Mouse (Mus musculus) midbrain, embryonic 15.5 days (tissue): ENCODE data around the gene Cep41. TPM values are rescaled to one million over a fixed set of nuclear protein-coding genes. Genes with fewer than 3 reads are reported as not detected.

Experiments
- ATAC-seq: fragments of 200-750 bp; cut with Nextera tagmentation; replicated peaks from 2 replicates; pipeline ENCODE4 v1.8.0; 2017; ENCODE audit warnings: moderate TSS enrichment
- H3K27ac ChIP-seq: fragments of 300-500 bp; sonication (generic); 2 replicates; pipeline ENCODE4 v1.5.1; 2015; ENCODE audit warnings: mild to moderate bottlenecking, inconsistent platforms
- H3K27me3 ChIP-seq: fragments of 300-500 bp; sonication (generic); replicated peaks from 2 replicates; pipeline ENCODE4 v1.6.1; 2015; ENCODE audit warnings: inconsistent platforms
- H3K36me3 ChIP-seq: fragments of 300-500 bp; sonication (generic); replicated peaks from 2 replicates; pipeline ENCODE4 v1.6.1; 2015; ENCODE audit warnings: inconsistent platforms
- H3K4me1 ChIP-seq: fragments of 300-500 bp; sonication (generic); 2 replicates; pipeline ENCODE4 v1.6.1; 2015; ENCODE audit warnings: inconsistent platforms
- H3K4me2 ChIP-seq: fragments of 300-500 bp; sonication (generic); 2 replicates; pipeline ENCODE4 v1.6.1; 2015; ENCODE audit warnings: inconsistent platforms, mild to moderate bottlenecking, moderate library complexity
- H3K4me3 ChIP-seq: fragments of 300-500 bp; sonication (generic); 2 replicates; pipeline ENCODE4 v1.5.1; 2015; ENCODE audit warnings: mild to moderate bottlenecking, inconsistent platforms
- H3K9ac ChIP-seq: fragments of 300-500 bp; sonication (generic); 2 replicates; pipeline ENCODE4 v1.6.1; 2015; ENCODE audit warnings: mild to moderate bottlenecking, inconsistent platforms
- H3K9me3 ChIP-seq: fragments of 300-500 bp; sonication (generic); 2 replicates; pipeline ENCODE4 v1.6.1; 2016; ENCODE audit warnings: inconsistent platforms
- WGBS: fragments of 180-500 bp; shearing (Covaris S2); methylation state at CpG from one replicate; pipeline ENCODE4 v1.1.7; 2015; ENCODE audit warnings: mixed read lengths; 5-methylcytosine and 5-hydroxymethylcytosine counted together
- polyA plus RNA-seq: library from polyadenylated mRNA; unstranded; fragments of >200 nt; fragmentation: Nextera tagmentation; extraction: Ambion mirVana; gene quantifications from 2 replicates; pipeline ENCODE4 v1.2.1, GENCODE M21; 2015

Cep41 gene
- polyA plus RNA-seq, 1 experiment from 2014 or later, result 13.6 TPM

DNA sequence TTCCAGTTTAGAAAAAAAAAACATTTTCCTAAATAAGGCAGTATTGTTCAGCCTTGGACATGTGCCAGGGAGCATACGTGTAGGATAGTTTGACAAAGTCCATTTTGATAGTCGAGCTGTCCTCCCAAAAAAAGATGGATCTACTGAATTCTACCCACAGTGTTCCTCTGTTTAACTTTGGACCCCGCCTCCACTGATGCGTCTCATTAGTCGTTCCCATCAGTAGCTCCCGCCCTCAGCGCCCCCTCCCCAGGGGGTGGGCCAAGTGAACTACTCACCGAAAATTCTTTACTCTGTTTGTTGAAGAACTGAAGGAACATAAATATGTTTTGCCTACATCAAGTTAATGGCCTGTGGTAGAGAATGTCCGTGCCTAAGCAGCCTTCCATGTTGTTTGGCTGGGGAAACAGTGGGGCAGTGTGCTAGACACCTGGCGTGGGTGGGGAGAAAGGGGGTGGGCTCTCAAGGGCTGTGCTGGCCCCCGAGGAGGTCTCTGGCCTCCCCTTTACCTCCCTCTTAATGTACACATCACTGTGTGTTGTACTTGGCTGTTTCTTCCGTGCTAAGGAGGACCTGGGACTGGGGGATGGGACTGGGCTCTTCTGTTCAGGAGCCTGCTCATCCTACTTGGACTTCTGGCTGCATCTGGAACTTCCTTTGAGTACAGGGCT, 36.9 kb upstream of the Cep41 start:
- ATAC-seq, result 0 out of 2 replicates have a peak, but pooled peaks have one; percentile 11
- 59% methylated on average over 12 of the region's 12 CpGs for WGBS
- Histone ChIP-seq H3K27ac (no peak overlapping the region), H3K4me2 (no peak overlapping the region), H3K4me1 (peaks cover 21% of the 10 kb centered on the region), H3K36me3 (no peaks in the 10 kb centered on the region), H3K27me3 (no peaks in the 10 kb centered on the region), H3K4me3 (no peak overlapping the region), H3K9me3 (no peaks in the 10 kb centered on the region), H3K9ac (no peak overlapping the region)

DNA sequence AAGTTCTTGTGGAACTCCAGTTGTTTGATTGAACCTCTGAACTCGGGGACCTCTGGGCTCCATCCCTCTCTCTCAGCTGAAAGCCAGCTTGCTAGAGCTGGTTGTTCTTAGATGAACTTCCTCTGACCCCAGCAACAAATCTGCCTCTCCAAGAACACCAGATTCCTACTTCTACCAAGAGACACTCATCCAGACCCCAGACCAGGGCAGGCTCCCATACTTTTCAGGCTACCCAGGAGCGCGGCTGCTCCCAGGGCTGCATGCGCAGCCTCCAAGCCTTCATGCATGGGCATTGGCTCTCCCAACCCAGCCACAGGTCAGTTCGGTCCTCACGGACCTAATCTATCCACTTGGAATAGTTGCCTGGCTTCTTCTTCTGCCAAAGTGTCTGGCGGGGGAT, 29.8 kb upstream of the Cep41 start, which contains the start of gene Mest:
Gene Mest, plus strand, starts transcription at position 217 of the 400 bp plus-strand sequence.
- Histone ChIP-seq H3K9ac (no peak within 1 kb of the TSS), H3K4me3 (no peak within 1 kb of the TSS), H3K4me2 (no peak within 1 kb of the TSS), H3K27ac (peak within 1 kb of the TSS; percentile 82), H3K36me3 (no peaks in the 10 kb centered on the region), H3K9me3 (no peaks in the 10 kb centered on the region), H3K4me1 (peaks cover 25% of the 10 kb centered on the region), H3K27me3 (no peaks in the 10 kb centered on the region)
- no peak for ATAC-seq
- 60% methylated on average over 7 of the region's 7 CpGs for WGBS

DNA sequence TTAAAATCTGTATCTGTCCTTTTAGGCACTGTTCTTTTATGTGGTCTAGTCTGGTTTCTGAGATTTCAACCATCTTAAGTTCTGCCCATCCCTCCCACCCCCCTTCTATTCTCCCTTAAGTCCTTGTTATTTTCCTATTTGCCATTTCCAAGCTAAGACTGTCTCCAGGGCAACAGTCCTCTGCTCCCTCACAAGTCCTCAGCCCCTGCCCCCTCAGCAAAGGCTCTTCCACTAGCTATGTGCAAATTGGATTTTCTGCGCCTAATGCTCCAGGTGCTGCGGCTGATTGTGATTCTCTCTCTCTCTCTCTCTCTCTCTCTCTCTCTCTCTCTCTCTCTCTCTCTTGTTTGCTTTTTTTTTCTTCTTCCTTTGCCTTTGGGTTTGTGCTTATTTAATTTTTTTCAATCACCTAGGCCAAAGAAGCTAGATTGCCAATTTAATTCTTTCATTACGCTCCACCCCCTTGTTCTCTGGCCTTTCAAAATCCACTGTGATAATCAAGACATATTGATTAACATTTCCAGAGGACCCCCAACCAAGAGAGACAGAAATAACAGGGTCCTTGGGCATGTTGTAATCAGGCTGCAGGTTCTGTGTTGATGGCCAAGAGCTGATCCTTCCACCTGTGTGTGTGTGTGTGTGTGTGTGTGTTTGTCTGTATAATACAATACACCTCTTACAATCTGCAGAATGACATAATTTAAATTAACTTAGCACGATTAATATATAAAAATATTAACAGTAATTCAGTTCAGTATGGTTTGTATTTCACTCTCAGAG, 29.0 kb upstream of the Cep41 start:
- Histone ChIP-seq H3K27ac (peak overlapping the region; percentile 82), H3K9me3 (no peaks in the 10 kb centered on the region), H3K27me3 (no peaks in the 10 kb centered on the region), H3K9ac (no peak overlapping the region), H3K4me1 (peaks cover 25% of the 10 kb centered on the region), H3K36me3 (no peaks in the 10 kb centered on the region), H3K4me3 (no peak overlapping the region), H3K4me2 (no peak overlapping the region)
- 32% methylated on average over 4 of the region's 4 CpGs for WGBS
- peak; percentile 94 for ATAC-seq

DNA sequence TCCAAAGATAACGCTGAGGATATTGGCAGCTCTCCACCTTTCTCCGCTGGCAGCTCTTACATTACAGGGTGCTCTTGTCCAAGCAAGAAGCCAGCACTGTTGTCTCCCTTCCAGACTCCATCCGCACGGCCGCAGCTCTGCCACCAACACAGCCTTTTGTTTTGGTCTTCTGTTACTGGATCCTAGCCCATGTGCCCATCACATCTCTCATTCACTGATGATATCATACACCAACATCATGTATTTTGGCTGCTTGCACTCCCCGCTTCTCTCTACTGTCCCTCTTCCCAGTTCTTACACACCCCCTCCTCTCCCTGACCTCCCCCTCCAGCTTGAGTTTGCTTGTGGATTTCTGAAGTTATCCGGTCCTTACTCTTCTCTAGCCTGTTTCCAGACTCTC, 23.2 kb upstream of the Cep41 start:
- peaks cover 7% of the 10 kb centered on the region for H3K4me1 ChIP-seq
- H3K4me3 ChIP-seq, result no peak overlapping the region
- WGBS, result 83% methylated on average over 7 of the region's 7 CpGs
- no peaks in the 10 kb centered on the region for H3K27me3 ChIP-seq
- no peak overlapping the region for H3K9ac ChIP-seq
- H3K27ac ChIP-seq, result no peak overlapping the region
- no peaks in the 10 kb centered on the region for H3K36me3 ChIP-seq
- H3K9me3 ChIP-seq, result no peaks in the 10 kb centered on the region
- ATAC-seq, result no peak
- no peak overlapping the region for H3K4me2 ChIP-seq

DNA sequence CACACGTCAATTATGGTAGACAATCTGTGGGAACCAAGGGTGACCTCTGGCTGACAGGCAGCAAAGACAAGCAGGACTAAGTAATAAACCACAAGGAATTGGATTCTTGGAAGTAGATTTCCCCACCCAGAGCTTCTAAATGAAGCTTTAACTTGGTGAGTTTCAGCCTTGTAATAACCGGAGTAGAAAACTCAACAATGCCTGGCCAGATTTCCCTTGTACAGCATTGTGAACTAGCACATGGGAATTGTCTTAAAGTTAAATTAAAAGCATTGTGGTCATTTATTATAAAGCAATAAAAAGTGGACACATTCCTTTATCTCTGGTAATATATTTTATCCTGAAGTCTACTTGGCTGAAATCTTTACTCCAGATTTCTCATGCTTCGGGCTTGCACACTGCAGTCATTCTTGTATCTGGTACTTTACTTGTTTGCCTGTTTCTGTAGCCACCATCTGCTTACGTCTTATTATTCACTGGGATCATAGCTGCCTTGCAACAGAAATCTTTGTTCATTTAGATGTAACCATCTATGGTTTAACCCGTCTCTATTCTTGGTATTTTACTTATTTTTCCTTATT, 21.4 kb upstream of the Cep41 start:
- no peaks in the 10 kb centered on the region for H3K36me3 ChIP-seq
- no peak overlapping the region for H3K4me3 ChIP-seq
- no peaks in the 10 kb centered on the region for H3K9me3 ChIP-seq
- H3K4me1 ChIP-seq, result peaks cover 6% of the 10 kb centered on the region
- H3K9ac ChIP-seq, result no peak overlapping the region
- H3K27me3 ChIP-seq, result no peaks in the 10 kb centered on the region
- 75% methylated on average over 5 of the region's 5 CpGs for WGBS
- no peak overlapping the region for H3K4me2 ChIP-seq
- no peak for ATAC-seq
- no peak overlapping the region for H3K27ac ChIP-seq

DNA sequence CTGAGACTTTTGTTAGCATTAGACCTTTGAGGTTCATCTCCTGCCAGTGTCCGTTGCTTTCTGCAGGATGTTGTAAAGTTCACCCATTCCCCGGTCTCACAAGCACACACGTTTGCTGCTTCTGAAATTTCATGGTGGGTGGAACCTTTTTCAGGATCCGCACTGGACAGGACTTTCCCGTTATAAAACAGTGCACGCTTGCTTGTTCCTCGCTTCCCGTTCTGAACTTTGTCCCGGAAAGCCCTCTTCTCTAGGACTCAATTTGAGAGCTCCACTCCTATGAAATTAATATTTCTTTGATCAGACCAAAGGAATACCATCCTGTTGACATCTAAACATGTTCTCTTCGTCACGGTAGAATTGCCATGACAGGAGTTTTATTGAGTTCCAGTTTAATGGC, 20.3 kb upstream of the Cep41 start:
- ATAC-seq, result no peak
- Histone ChIP-seq H3K27me3 (no peaks in the 10 kb centered on the region), H3K9me3 (no peaks in the 10 kb centered on the region), H3K9ac (no peak overlapping the region), H3K4me2 (no peak overlapping the region), H3K4me3 (no peak overlapping the region), H3K4me1 (peaks cover 13% of the 10 kb centered on the region), H3K36me3 (no peaks in the 10 kb centered on the region), H3K27ac (no peak overlapping the region)
- 68% methylated on average over 11 of the region's 11 CpGs for WGBS

DNA sequence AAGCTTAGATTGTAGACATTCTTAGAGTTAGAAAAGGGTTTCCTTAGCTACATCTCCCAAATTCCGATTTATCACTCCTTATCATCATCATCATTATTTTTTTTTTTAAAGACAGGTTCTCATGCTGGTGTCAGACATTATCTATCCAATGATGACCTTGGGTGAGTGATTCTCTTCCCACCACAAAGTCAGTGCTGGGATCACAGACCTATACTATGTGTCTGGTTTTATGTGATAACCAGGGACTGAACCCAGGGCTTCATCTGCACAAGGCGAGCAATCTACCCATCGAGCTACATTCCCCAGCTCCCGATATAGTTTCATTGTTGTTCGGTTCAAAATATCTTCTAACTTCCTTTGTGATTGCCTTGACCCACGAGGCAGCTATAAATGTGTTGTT, 19.9 kb upstream of the Cep41 start:
- Histone ChIP-seq H3K4me3 (no peak overlapping the region), H3K4me2 (no peak overlapping the region), H3K9me3 (no peaks in the 10 kb centered on the region), H3K27me3 (no peaks in the 10 kb centered on the region), H3K4me1 (peaks cover 13% of the 10 kb centered on the region), H3K27ac (no peak overlapping the region), H3K36me3 (no peaks in the 10 kb centered on the region), H3K9ac (no peak overlapping the region)
- ATAC-seq, result no peak
- 89% methylated on average over 6 of the region's 6 CpGs for WGBS

DNA sequence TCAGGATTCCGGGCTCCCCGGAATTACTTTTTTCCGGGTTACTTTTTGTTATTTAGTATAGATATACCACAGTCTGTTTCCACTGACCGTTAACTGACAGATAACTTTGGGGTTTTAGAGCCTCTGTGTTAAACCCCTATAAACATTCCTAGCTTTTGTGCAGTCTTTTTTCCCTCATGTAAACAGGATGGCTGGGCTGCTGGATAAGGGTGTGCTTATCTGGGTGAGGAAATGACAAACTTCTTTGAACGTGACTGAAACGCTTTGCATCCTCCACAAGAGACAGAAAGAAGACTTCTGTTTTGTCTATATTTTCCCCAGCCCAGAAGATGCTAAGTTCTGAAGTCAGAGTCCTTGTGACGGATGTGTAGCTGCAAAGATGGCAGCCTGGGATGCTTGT, 18.9 kb upstream of the Cep41 start:
- H3K36me3 ChIP-seq, result no peaks in the 10 kb centered on the region
- H3K27ac ChIP-seq, result no peak overlapping the region
- no peaks in the 10 kb centered on the region for H3K27me3 ChIP-seq
- ATAC-seq, result no peak
- H3K4me2 ChIP-seq, result no peak overlapping the region
- WGBS, result 69% methylated on average over 7 of the region's 7 CpGs
- H3K9ac ChIP-seq, result no peak overlapping the region
- H3K4me3 ChIP-seq, result no peak overlapping the region
- no peaks in the 10 kb centered on the region for H3K9me3 ChIP-seq
- peaks cover 13% of the 10 kb centered on the region for H3K4me1 ChIP-seq

DNA sequence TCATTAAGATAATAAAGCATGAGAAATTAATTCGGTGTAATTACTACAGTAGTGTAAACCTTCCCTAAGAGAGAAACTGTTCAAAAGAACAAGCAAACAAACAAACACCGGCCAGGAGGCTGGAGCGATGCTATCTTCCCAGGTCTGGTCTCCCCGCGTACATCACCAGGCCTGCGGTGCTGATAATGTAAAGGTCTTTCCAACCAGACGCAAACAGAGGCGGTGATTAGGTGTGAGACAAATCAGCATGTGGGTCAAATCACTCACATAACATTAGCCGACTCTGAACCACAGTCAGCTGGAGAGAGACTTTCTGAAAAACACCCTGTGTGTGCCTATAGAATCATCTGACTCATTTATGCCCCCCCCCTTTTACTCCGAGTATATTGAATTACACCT, 17.8 kb upstream of the Cep41 start:
- H3K4me3 ChIP-seq, result no peak overlapping the region
- H3K4me2 ChIP-seq, result no peak overlapping the region
- no peaks in the 10 kb centered on the region for H3K9me3 ChIP-seq
- no peak overlapping the region for H3K27ac ChIP-seq
- peaks cover 13% of the 10 kb centered on the region for H3K4me1 ChIP-seq
- no peak for ATAC-seq
- H3K27me3 ChIP-seq, result no peaks in the 10 kb centered on the region
- no peak overlapping the region for H3K9ac ChIP-seq
- 66% methylated on average over 10 of the region's 10 CpGs for WGBS
- no peaks in the 10 kb centered on the region for H3K36me3 ChIP-seq

DNA sequence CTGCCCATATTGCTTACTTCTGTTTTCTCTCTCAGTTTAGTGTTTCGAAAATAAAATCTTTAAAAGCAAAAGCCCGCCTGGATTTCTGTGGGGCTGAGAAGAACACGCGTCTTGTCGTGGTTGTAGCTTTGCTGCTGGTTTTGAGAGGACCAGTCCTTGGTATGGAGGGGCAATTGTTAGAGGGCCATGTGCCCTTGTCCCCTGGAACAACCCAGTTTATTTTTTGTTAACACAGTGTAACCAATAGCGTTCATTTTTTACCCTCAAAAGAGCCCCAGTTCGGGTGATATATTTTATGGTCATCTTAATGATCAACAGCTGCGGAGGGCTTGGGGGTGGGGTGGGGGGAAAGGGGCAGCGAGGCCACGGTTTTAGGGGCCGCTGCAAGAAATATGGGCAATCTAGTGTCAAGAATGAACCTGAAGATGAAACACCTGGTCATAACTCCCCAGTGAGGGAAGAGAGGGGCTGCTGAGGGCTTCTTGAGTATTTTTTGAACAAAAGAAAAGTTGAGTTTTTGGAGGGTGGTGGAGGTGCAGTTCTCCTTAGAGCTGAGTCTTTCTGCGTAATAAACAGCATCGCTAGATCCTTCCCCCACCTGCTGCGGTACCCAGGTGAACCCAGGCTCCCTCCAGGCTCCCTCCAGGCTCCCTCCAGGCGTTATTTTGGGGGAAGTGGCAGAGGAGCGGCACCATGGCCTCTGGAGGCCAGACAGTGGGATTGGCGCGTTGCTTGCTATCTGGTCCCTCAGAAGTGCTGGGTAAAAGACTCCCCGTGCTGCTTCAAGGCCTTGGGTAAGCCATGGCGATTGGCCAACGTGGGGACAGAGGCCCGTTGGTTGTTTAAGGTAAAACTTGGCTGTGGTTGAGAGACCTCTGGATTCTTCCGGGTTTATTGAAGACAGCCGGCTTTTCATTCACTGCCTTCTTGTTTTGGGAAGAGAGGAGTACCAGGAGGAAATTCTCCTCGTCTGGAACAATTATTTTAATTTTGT, 17.1 kb upstream of the Cep41 start:
- ATAC-seq, result no peak
- Histone ChIP-seq H3K4me3 (no peak overlapping the region), H3K4me2 (no peak overlapping the region), H3K4me1 (peaks cover 13% of the 10 kb centered on the region), H3K9ac (no peak overlapping the region), H3K27ac (no peak overlapping the region), H3K9me3 (no peaks in the 10 kb centered on the region), H3K36me3 (no peaks in the 10 kb centered on the region), H3K27me3 (no peaks in the 10 kb centered on the region)
- 75% methylated on average over 25 of the region's 25 CpGs for WGBS

DNA sequence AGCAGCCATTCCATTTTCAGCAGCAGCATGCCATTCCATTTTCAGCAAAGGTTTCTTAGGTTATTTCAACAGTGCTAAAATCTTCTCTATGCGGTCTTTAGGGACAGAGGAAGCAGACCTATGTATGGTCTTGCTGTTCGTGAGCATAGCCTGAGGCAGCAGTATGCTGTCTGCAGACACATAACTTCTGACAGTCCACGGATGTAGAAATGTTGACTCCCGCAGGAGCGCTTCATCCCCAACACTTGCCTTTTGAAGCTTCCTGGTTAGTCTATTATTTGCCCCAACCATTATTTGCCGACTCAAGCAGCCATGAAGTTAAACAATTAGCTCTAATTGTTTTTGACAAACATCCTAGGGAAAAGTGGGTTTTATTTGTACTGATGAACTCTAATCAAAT, 15.6 kb upstream of the Cep41 start:
- 19% methylated on average over 6 of the region's 6 CpGs for WGBS
- peaks cover 13% of the 10 kb centered on the region for H3K4me1 ChIP-seq
- ATAC-seq, result no peak
- H3K36me3 ChIP-seq, result no peaks in the 10 kb centered on the region
- H3K27ac ChIP-seq, result no peak overlapping the region
- no peaks in the 10 kb centered on the region for H3K27me3 ChIP-seq
- H3K4me3 ChIP-seq, result no peak overlapping the region
- no peaks in the 10 kb centered on the region for H3K9me3 ChIP-seq
- H3K4me2 ChIP-seq, result no peak overlapping the region
- no peak overlapping the region for H3K9ac ChIP-seq
